Mouse (Mus musculus) gastrocnemius, postnatal 36 days (tissue): ENCODE measurements at regions not wholly inside any gene's neighbourhood (a gene's known extent, or its start where the extent isn't known, plus 50 kb on each side); places are given as distances from the start of the nearest gene placed in this dataset.
"Not testable (repeated sequence)": the region's sequence is repeated elsewhere in the genome, so short reads cannot be mapped to it uniquely, and the experiment has no call there.

Experiments
- DNase-seq, 2 experiments: peaks; one replicate each; pipeline ENCODE4 v3.0.0; 2022
- intact Hi-C: fragments of 180-260 bp; cut with DNase I; formaldehyde crosslinking; loops from one replicate; pipeline ENCODE4 v1.15.1; 2025

DNA sequence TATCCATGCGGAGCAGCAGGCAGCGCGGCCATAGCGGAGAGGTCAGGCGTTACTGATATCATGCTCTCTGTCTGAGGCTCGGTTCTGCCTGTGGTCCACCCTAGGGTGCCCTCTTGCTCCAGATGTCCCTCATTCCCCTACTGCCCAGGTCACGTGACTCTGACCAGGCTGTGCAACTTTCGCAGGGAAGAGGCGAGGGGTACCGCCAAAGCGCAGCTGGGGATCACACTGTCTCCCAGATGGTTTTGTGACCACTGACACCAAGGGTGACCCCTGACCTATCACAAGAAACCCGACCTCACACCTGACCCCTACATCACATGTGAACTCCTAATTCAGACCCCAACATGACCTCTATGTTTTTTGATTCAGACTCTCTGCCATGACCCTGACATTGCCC, 50.8 kb downstream of the Gm10139 start:
- intact Hi-C loops = not testable (repeated sequence)
- DNase-seq = peak in 1 of 2 experiments; percentile 13

DNA sequence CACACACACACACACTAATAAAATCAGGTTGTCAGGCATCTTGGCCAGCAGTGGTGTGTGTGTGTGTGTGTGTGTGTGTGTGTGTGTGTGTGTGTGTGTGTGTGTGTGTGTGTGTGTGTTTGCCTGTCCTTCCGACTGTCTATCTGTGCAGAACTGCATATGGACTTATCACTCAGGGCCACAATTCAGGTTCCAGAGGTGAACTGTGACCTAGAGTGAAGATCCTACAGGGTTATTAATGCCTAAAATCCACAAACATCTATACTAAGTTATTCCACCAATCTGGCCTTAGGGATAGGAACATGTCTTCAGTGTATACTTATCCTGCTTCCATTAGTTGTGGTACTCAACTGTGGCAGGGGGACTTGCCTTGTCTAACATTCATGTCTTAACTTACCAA, 73.8 kb downstream of the Gm10139 start:
- DNase-seq, intact Hi-C loops: not testable (repeated sequence)

DNA sequence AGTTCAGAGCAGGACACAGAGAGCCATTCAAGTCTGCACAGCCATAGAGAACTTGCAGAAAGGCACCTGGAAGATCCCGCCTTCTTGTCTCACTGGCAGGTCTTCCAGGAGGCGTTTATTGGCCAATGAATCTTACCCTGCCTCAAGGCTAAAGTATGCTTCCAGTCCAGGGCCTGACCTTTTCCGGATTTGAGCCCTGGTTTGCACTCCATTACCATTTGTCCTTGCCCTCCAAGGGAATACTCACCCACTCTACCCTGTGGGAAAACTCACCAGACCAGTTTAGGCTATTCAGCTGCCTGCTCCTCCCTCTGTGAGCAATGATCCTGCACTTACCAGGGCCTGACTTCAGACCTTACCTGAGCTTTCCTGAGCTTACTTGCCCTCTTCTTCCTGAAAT, 107.7 kb downstream of the Gm10139 start:
- intact Hi-C loops, DNase-seq: not testable (repeated sequence)

DNA sequence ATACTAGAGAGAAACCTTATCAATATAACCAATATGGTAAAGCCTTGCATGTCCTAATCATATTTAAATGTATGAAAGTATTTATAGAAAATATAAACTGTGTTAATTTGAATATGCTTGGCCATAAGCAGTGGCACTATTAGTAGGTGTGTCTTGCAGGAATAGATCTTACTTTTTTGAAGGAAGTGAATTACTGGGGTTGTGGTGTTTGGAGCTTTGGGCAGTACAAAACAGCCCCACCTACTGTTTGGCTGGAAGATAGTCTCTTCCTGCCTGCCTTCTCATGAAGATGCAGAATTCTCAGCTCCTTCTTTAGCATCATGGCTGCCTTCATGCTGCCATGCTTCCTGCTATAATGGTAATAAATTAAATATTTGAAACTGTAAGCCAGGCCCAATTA, 137.8 kb downstream of the Gm10139 start:
- intact Hi-C loops = not testable (repeated sequence)

DNA sequence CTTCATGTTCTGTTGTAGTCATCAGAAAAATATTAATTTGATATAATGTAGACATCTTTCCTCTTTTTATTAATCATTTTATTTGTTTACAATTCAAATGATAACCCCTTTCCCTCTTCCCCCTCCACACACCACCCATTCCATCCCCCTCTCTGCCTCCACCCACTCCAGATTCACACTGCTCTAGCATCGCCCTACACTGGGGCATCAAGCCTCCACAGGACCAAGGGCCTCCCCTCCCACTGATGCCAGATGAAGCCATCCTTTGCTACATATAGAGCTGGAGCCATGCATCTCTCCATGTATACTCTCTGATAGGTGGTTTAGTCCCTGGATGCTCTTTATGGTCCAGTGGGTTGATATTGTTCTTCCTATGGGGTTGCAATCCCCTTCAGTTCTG, 147.4 kb downstream of the Gm10139 start:
- intact Hi-C loops, DNase-seq: not testable (repeated sequence)

More for the DNA sequence above, 137.8 kb downstream of the Gm10139 start:
- DNase-seq = not testable (repeated sequence)
